Mouse (Mus musculus): ENCODE data around the gene Rpl35a. TPM values are rescaled to one million over a fixed set of nuclear protein-coding genes. Genes with fewer than 3 reads are reported as not detected.
"Not testable (repeated sequence)": the region's sequence is repeated elsewhere in the genome, so short reads cannot be mapped to it uniquely, and the experiment has no call there.

The Rpl35a gene
- polyA plus RNA-seq, 1 experiment from 2014 or later, result 980 TPM

- Histone ChIP-seq H3K36me3 (no peaks in the 10 kb centered on the region), H3K9me3 (replicated peaks) (no peaks in the 10 kb centered on the region), H3K4me1 (no peaks in the 10 kb centered on the region), H3K4me3 (no peak overlapping the region), H3K27ac (no peak overlapping the region), H3K27me3 (ENCODE audit: low read depth, poor library complexity, severe bottlenecking) (no peaks in the 10 kb centered on the region)
- 86% methylated on average over 8 of the region's 8 CpGs for WGBS
- DNase-seq (ENCODE audit: low spot score), result no peak
These were observed 31.7 kb upstream of the Rpl35a start for GRCm38 (mm10) chr16:33024456-33025104.

DNA sequence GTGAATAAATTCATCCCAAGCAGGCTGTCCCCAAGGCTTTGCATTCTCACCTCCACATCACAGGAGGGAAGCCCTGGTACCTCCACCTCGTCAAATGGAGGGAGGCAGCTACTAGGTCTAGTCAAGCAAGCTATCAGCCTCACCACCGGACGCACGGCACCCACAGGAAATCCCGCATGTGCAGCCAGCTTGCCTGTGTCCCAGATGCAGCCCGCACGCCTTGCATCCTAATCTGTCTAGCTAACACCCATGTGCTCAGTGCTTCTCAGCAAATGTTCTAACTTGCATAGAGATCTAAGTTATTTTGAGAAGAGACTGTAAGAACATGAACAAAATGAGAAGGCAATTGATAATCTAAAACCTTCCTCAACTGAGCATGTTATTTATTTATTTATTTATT lies 29.9 kb upstream of the Rpl35a start:
- Histone ChIP-seq H3K4me1 (no peaks in the 10 kb centered on the region), H3K36me3 (no peaks in the 10 kb centered on the region), H3K27me3 (ENCODE audit: low read depth, poor library complexity, severe bottlenecking) (no peaks in the 10 kb centered on the region), H3K4me3 (no peak overlapping the region), H3K9me3 (replicated peaks) (no peaks in the 10 kb centered on the region), H3K27ac (no peak overlapping the region)
- no peak for DNase-seq (ENCODE audit: low spot score)
- WGBS, result 92% methylated on average over 7 of the region's 7 CpGs

GRCm38 (mm10) chr16:33036006-33036405 lies 20.2 kb upstream of the Rpl35a start:
- H3K4me3 ChIP-seq, result no peak overlapping the region
- H3K36me3 ChIP-seq, result no peaks in the 10 kb centered on the region
- no peaks in the 10 kb centered on the region for H3K9me3 ChIP-seq (replicated peaks)
- no peaks in the 10 kb centered on the region for H3K27me3 ChIP-seq (ENCODE audit: low read depth, poor library complexity, severe bottlenecking)
- DNase-seq (ENCODE audit: low spot score), result no peak
- 82% methylated on average over 4 of the region's 4 CpGs for WGBS
- H3K27ac ChIP-seq, result no peak overlapping the region
- H3K4me1 ChIP-seq, result peaks cover 10% of the 10 kb centered on the region

- no peak for DNase-seq (ENCODE audit: low spot score)
- H3K27me3 ChIP-seq (ENCODE audit: low read depth, poor library complexity, severe bottlenecking), result no peaks in the 10 kb centered on the region
- H3K9me3 ChIP-seq (replicated peaks), result no peaks in the 10 kb centered on the region
- no peaks in the 10 kb centered on the region for H3K36me3 ChIP-seq
- no peak overlapping the region for H3K4me3 ChIP-seq
- WGBS, result 86% methylated on average over 1 of the region's 1 CpGs
- H3K4me1 ChIP-seq, result no peaks in the 10 kb centered on the region
- no peak overlapping the region for H3K27ac ChIP-seq
These were observed 13.6 kb upstream of the Rpl35a start for GRCm38 (mm10) chr16:33042682-33043081.

DNA sequence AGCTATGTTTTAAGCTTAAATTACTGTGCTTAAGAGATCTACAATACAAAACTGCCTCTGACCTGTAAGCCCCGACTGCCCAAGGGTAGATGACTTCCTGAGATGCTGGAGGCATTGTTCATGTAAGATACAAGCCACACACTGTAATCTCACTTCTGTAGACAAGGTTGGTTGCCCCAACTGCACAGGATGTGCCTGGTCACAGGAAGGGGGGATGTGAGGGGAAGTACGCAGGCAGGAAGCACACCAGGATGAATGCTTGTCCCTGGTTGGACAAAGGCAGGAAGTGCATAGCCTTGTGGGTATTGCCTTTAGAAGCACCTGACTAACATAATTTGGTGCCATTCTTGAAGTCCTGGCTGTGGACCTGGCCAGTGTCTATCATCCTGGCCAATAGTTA lies 13.0 kb upstream of the Rpl35a start:
- WGBS, result 81% methylated on average over 2 of the region's 2 CpGs
- H3K9me3 ChIP-seq (replicated peaks), result no peaks in the 10 kb centered on the region
- no peaks in the 10 kb centered on the region for H3K27me3 ChIP-seq (ENCODE audit: low read depth, poor library complexity, severe bottlenecking)
- no peak for DNase-seq (ENCODE audit: low spot score)
- no peaks in the 10 kb centered on the region for H3K4me1 ChIP-seq
- H3K27ac ChIP-seq, result no peak overlapping the region
- no peak overlapping the region for H3K4me3 ChIP-seq
- no peaks in the 10 kb centered on the region for H3K36me3 ChIP-seq

DNA sequence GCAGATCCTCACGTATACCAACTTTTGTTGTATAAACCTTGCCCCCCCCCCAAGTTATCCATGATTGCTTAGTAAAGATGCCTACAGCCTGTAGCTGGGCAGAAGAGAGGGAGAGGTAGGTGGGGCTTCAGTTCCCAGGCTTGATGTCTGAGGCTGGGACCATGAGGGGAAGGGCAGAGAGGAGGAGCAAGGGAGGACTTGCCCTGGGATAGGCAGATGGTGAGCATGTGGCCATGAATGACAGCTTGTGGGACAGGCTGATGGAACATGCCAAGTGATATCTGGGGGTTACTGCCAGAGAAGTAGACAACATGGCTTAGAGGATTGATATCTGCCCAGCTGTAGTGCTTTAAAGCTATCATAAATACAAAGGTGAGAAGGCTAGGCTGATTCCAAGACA lies 8.2 kb upstream of the Rpl35a start:
- WGBS, result 95% methylated on average over 1 of the region's 1 CpGs
- no peak for DNase-seq (ENCODE audit: low spot score)
- Histone ChIP-seq H3K27ac (no peak overlapping the region), H3K9me3 (replicated peaks) (no peaks in the 10 kb centered on the region), H3K27me3 (ENCODE audit: low read depth, poor library complexity, severe bottlenecking) (no peaks in the 10 kb centered on the region), H3K36me3 (no peaks in the 10 kb centered on the region), H3K4me1 (peaks cover 2% of the 10 kb centered on the region; the same call in 1 of the 2 replicates), H3K4me3 (no peak overlapping the region)

DNA sequence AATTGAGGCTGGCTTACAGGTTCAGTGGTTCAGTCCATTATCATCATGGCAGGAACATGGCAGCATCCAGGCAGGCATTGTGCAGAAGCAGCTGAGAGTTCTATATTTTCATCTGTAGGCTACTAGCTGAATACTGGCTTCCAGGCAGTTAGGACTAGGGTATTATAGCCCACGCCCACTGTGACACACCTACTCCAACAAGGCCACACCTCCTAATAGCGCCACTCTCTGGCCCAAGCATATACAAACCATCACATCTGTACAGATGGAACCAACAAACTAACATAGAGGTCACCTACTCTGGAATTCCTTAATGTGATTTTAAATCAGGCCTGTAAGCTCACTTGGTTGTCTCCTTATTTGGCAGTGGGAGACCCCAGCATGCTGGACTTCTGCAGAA lies 7.6 kb upstream of the Rpl35a start:
- Histone ChIP-seq H3K9me3 (replicated peaks) (no peaks in the 10 kb centered on the region), H3K36me3 (no peaks in the 10 kb centered on the region), H3K27ac (no peak overlapping the region), H3K27me3 (ENCODE audit: low read depth, poor library complexity, severe bottlenecking) (no peaks in the 10 kb centered on the region), H3K4me3 (no peak overlapping the region), H3K4me1 (peaks cover 5% of the 10 kb centered on the region; the same call in 1 of the 2 replicates)
- DNase-seq (ENCODE audit: low spot score), result no peak
- 83% methylated on average over 2 of the region's 2 CpGs for WGBS

DNA sequence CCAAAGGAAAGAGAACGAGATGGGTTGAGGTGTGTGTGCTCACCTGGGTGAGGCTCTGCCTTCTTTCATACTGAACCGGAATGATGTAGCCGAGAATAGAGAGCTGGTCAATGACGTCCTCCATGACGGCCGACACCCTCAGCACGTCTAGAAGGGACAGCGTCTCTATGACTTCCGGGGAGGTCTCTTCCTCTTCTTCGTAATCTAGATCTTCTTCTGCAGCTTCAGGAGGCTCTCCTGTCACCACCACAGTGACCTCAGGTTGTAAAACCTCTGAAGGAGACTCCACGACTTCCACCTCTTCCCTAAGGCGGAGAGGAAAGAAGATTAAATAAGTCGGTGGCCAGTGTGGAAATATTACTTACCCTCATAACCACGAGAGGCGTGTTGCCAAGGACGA lies 6.4 kb upstream of the Rpl35a start:
- no peak overlapping the region for H3K4me3 ChIP-seq
- DNase-seq (ENCODE audit: low spot score), result no peak
- no peak overlapping the region for H3K27ac ChIP-seq
- peaks cover 5% of the 10 kb centered on the region; the same call in 1 of the 2 replicates for H3K4me1 ChIP-seq
- H3K27me3 ChIP-seq (ENCODE audit: low read depth, poor library complexity, severe bottlenecking), result no peaks in the 10 kb centered on the region
- WGBS, result 94% methylated on average over 16 of the region's 16 CpGs
- H3K9me3 ChIP-seq (replicated peaks), result no peaks in the 10 kb centered on the region
- no peaks in the 10 kb centered on the region for H3K36me3 ChIP-seq

DNA sequence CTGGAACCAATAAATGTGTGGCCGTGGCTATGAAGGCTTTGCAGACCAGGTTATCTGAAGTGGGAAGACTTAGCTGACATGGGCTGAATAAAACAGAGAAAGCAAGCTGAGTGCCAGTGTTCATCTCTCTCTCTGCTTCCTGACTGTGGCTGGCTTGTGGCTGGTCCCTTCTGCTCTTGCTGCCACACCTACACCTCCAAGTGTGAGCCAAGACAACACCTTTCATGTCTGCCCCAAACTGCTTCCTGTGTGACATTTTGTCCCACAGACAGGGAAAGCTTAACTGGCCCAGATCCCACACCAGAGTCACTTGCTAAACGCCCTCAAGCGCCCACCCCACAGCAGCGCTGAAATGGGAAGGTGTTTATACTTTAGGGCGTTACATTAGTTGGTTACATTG lies 3.1 kb upstream of the Rpl35a start:
- no peaks in the 10 kb centered on the region for H3K27me3 ChIP-seq (ENCODE audit: low read depth, poor library complexity, severe bottlenecking)
- H3K4me3 ChIP-seq, result no peak overlapping the region
- H3K27ac ChIP-seq, result no peak overlapping the region
- no peak for DNase-seq (ENCODE audit: low spot score)
- H3K9me3 ChIP-seq (replicated peaks), result no peaks in the 10 kb centered on the region
- H3K4me1 ChIP-seq, result peaks cover 12% of the 10 kb centered on the region
- WGBS, result 61% methylated on average over 5 of the region's 5 CpGs
- peaks cover 7% of the 10 kb centered on the region for H3K36me3 ChIP-seq

DNA sequence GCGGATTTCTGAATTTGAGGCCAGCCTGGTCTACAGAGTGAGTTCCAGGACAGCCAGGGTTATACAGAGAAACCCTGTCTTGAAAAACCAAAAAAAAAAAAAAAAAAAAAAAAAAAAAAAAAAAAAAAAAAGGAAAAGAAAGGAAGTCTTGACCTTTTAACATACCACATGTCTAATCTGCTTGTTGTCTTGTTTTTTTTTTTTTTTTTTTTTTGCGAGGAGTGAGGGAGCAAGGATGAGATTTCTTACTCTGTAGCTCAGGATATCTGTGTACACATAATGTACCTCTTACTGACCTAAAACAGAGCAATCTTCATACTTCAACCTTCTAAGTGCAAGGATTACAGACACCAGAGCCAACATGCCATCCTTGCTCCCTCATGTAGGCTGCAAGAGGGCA lies 1.3 kb upstream of the Rpl35a start:
- not testable (repeated sequence) for H3K27me3 ChIP-seq (ENCODE audit: low read depth, poor library complexity, severe bottlenecking); H3K9me3 ChIP-seq (replicated peaks); DNase-seq (ENCODE audit: low spot score); H3K27ac ChIP-seq; H3K4me3 ChIP-seq
- Histone ChIP-seq H3K4me1 (peaks cover 14% of the 10 kb centered on the region), H3K36me3 (peaks cover 25% of the 10 kb centered on the region)
- 86% methylated on average over 2 of the region's 2 CpGs for WGBS

GRCm38 (mm10) chr16:33055655-33056054 lies 598 bp upstream of the Rpl35a start:
- Histone ChIP-seq H3K4me1 (peaks cover 14% of the 10 kb centered on the region), H3K36me3 (peaks cover 32% of the 10 kb centered on the region), H3K27me3 (ENCODE audit: low read depth, poor library complexity, severe bottlenecking) (no peaks in the 10 kb centered on the region), H3K9me3 (replicated peaks) (no peaks in the 10 kb centered on the region), H3K27ac (peak overlapping the region; percentile 94; the same call in 1 of the 2 replicates), H3K4me3 (peak overlapping the region; percentile 71)
- WGBS, result 30% methylated on average over 10 of the region's 10 CpGs
- no peak for DNase-seq (ENCODE audit: low spot score)

DNA sequence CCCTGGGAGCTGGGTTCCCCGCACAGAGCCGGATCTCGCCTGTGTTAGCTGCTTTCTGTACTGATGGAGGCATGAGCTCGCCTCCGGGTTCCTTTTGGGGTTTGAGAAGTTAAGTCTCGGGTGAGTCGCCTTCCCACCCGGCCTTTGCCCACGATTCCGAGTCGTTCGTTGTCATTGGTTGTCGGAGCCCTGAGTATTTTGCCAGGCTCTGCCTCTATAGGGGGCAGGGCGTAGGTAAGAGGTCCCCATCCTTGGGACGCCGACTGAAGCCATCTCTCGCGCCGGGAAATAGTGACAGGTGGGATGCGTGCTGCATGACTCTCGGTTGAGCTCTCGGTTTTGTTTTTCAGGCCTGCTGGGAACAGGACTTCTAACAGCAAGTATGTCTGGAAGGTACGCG lies 533 bp downstream of the Rpl35a start:
- Histone ChIP-seq H3K4me3 (peak overlapping the region; percentile 71), H3K9me3 (replicated peaks) (no peaks in the 10 kb centered on the region), H3K27ac (peak overlapping the region; percentile 94), H3K36me3 (peaks cover 37% of the 10 kb centered on the region), H3K27me3 (ENCODE audit: low read depth, poor library complexity, severe bottlenecking) (no peaks in the 10 kb centered on the region), H3K4me1 (peaks cover 16% of the 10 kb centered on the region)
- DNase-seq (ENCODE audit: low spot score), result no peak
- WGBS, result under 1% methylated on average over 24 of the region's 24 CpGs

- H3K4me1 ChIP-seq, result peaks cover 22% of the 10 kb centered on the region
- WGBS, result 89% methylated on average over 16 of the region's 16 CpGs
- DNase-seq (ENCODE audit: low spot score), result no peak
- peak overlapping the region; percentile 71 for H3K4me3 ChIP-seq
- H3K27ac ChIP-seq, result no peak overlapping the region
- H3K27me3 ChIP-seq (ENCODE audit: low read depth, poor library complexity, severe bottlenecking), result no peaks in the 10 kb centered on the region
- H3K9me3 ChIP-seq (replicated peaks), result no peaks in the 10 kb centered on the region
- H3K36me3 ChIP-seq, result peaks cover 37% of the 10 kb centered on the region
These were observed 1.8 kb downstream of the Rpl35a start for GRCm38 (mm10) chr16:33058033-33058432.

- not testable (repeated sequence) for H3K27me3 ChIP-seq (ENCODE audit: low read depth, poor library complexity, severe bottlenecking); H3K4me3 ChIP-seq; H3K9me3 ChIP-seq (replicated peaks); DNase-seq (ENCODE audit: low spot score); H3K27ac ChIP-seq
- 93% methylated on average over 9 of the region's 9 CpGs for WGBS
- H3K4me1 ChIP-seq, result peaks cover 25% of the 10 kb centered on the region
- peaks cover 37% of the 10 kb centered on the region for H3K36me3 ChIP-seq
These were observed 2.4 kb downstream of the Rpl35a start for GRCm38 (mm10) chr16:33058656-33059055.

Measured in limb, embryonic 10.5 days (tissue).